Mouse (Mus musculus) heart, adult 2 months (tissue): ENCODE results near the gene B3glct. TPM values are rescaled to one million over a fixed set of nuclear protein-coding genes. Genes with fewer than 3 reads are reported as not detected.
A peak's percentile ranks its signal among the peaks of the same experiment; 100 is the strongest.

Experiments
- DNase-seq, 2 experiments: peaks; one replicate each; pipeline ENCODE4 v3.0.0; 2021
- H3K27ac ChIP-seq: fragments of 200-600 bp; 2 replicates; pipeline ENCODE4 v1.8.1; 2022
- H3K27me3 ChIP-seq: fragments of 200-500 bp; 2 replicates; pipeline ENCODE4 v1.6.1; 2012; ENCODE audit warnings: mild to moderate bottlenecking, low read length, inconsistent platforms, mixed read lengths; ENCODE audit not compliant: control insufficient read depth, insufficient read depth
- H3K36me3 ChIP-seq: fragments of 200-500 bp; 2 replicates; pipeline ENCODE4 v1.6.1; 2012; ENCODE audit warnings: low read length, inconsistent platforms; ENCODE audit not compliant: control insufficient read depth, insufficient read depth
- H3K4me1 ChIP-seq: fragments of 200-500 bp; 2 replicates; pipeline ENCODE4 v1.6.1; 2011; ENCODE audit warnings: low read length; ENCODE audit not compliant: control insufficient read depth, insufficient read depth
- H3K4me3 ChIP-seq: fragments of 200-600 bp; 2 replicates; pipeline ENCODE4 v1.8.1; 2022
- H3K79me2 ChIP-seq: fragments of 200-500 bp; replicated peaks from 2 replicates; pipeline ENCODE4 v1.6.1; 2012; ENCODE audit warnings: mild to moderate bottlenecking, inconsistent platforms, low read length, moderate library complexity, mixed read lengths; ENCODE audit not compliant: control insufficient read depth, insufficient read depth
- H3K9ac ChIP-seq: fragments of 200-500 bp; 2 replicates; pipeline ENCODE4 v1.6.1; 2012; ENCODE audit warnings: low read depth, mild to moderate bottlenecking, control low read depth, inconsistent platforms, low read length, mixed read lengths
- CTCF ChIP-seq: fragments of 200-600 bp; IDR thresholded peaks from 2 replicates; pipeline ENCODE4 v1.8.1; 2022; ENCODE audit warnings: antibody characterized with exemption, mild to moderate bottlenecking, moderate library complexity
- EP300 ChIP-seq: fragments of 200-500 bp; IDR thresholded peaks from 2 replicates; pipeline ENCODE4 v1.6.1; 2011; ENCODE audit warnings: low read depth, low read length, control low read depth; ENCODE audit not compliant: insufficient read depth
- POLR2A ChIP-seq: fragments of 200-500 bp; IDR thresholded peaks from 2 replicates; pipeline ENCODE4 v1.6.1; 2011; ENCODE audit warnings: mild to moderate bottlenecking, low read depth, low read length, control low read depth; ENCODE audit not compliant: insufficient read depth
- WGBS: fragments of 180-500 bp; shearing (Covaris S2); methylation state at CpG from one replicate; pipeline ENCODE4 v1.1.7; 2018; 5-methylcytosine and 5-hydroxymethylcytosine counted together
- intact Hi-C: fragments of 180-260 bp; cut with DNase I; formaldehyde crosslinking; loops from one replicate; pipeline ENCODE4 v1.15.1; 2025
- long read RNA-seq: library from polyadenylated mRNA; stranded (forward); transcript quantifications from one replicate; pipeline ENCODE4 v2.0.0, GENCODE M21; 2021
- polyA plus RNA-seq: library from polyadenylated mRNA; depleted of rRNA; stranded (reverse); fragments of >200 nt; gene quantifications from 2 replicates; pipeline ENCODE4 v1.2.3, GENCODE M21; 2012; rRNA removed
- total RNA-seq, 2 experiments: library from RNA; stranded (reverse); gene quantifications; 2 replicates each; pipeline ENCODE4 v1.2.3; 2021

Gene B3glct
- 1 to 10 TPM; 4.9 to 6.4 TPM for total RNA-seq
- polyA plus RNA-seq: 4.6 and 5.2 TPM in 2 replicates
- long read RNA-seq, full-length matches to known transcripts: 2 of 4 reads
- long read RNA-seq, partial matches to known transcripts: 1 of 4 reads
- long read RNA-seq, other reads (novel, unspliced or antisense): 1 of 4 reads

DNA sequence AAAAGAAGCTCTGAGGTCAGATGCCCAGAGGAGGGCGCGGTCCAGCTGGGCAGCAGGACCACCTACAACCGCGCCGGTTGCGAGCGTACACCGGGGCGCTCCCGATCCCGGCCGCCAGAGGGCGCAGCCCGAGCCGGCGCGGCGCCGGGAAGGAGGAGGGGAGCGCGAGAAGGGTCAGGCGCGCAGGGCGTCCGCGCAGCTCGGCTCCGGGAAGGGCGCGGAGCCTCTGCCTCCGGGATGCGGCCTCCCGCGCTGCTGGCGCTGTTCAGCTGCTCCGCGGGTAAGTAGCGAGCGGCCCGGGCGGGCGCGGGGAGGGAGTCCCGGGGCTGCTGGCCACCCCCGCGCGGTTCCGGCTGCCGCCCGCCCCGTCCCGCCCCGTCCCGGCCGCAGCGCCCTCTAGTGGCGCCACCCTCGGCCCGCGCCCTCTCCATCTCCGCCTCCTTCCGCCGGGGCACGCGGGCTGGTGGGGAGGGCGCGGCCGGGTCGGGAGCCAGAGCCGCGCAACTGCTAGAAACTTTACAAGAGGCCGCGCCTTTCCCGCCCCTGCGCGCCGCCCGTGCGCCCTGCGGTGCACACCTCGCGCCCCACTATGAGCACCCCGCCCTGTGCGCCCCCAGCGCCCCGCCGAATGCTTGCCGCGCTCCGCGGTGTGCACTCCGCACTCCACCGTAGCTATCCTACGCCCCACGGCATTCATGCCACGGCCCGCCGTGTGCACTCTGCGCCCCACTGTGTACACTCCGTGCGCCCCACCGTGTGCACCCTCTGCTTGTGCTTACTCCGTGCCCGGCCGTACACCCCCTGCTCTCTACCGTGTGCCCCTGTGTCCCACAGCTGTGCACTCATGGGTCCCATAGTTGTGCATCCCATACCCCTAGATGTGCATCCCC lies at the start of gene B3glct:
TSS of gene B3glct (plus strand) at position 131 of the 890 bp plus-strand sequence.
- DNase-seq: peak; percentile 91 to 94
- intact Hi-C loops: loop anchor here (2.0 kb wide), 1 partner anchor 42 kb away; the partner anchor contains the start of gene Hsph1
- Histone ChIP-seq H3K79me2 (no peaks in the 10 kb centered on the region), H3K27me3 (no peaks in the 10 kb centered on the region), H3K4me3 (peak within 1 kb of the TSS; percentile 83), H3K36me3 (no peaks in the 10 kb centered on the region), H3K4me1 (peaks cover 4% of the 10 kb centered on the region; the same call in 1 of the 2 replicates), H3K9ac (peak within 1 kb of the TSS; percentile 96), H3K27ac (peak within 1 kb of the TSS; percentile 98)
- 2% methylated on average over 60 of the region's 106 CpGs for WGBS
- peak; percentile 89 for TF ChIP-seq CTCF
- TF ChIP-seq EP300: no peak
- no peak; the same call in 1 of the 2 replicates for TF ChIP-seq POLR2A

DNA sequence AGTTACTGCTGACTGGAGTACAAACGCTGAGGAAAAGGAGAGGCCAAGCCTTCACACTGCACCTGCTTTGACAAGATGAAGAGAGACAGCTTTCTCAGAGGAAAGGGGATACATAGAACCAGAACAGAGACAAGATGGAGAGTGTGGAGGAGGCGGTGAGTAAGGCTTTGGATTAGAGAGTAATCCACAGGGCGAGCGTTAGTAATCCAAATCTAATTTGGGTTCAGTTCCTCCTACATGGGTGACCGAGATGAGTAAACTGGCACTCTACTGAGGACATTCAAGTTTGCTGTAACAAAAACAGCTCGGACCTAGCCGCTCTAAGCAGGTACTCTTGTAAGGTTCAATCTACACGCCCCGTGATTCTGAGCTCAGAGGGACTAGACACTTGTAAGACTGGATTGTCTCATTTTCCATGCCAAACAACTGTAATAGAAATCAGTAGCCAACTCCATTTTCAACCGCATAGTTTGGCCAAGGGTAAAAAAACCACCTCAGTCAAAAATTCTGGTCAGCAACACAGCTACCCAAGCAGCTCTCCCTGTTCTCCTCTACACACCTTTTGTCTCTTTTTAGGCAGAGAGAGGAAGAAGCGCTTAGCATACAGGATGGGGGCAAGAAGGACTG lies 43.5 kb upstream of the B3glct start:
- H3K9ac ChIP-seq: no peak overlapping the region
- peak overlapping the region; percentile 78 for H3K4me3 ChIP-seq

DNA sequence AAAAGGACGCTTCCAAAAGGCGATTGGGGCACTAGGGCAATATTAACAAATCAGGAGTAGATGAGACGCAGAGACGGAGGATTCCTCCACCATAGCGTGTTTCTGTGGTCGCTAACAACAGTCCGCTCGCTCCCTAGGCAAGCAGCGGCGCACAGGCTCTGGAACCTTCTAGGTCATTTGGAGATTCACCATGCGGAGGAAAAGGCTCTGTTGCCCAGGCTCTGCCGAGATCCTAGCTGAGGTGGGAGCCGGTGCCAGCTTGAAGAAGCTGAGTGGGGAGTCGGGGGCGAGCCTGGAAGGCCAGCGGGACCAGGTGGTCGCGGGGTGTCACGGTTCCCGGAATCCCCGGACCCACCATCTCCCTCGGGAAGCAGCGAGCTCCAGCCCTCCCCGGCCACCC lies 42.5 kb upstream of the B3glct start:
- DNase-seq: no peak
- Histone ChIP-seq H3K4me3 (peak overlapping the region; percentile 78), H3K9ac (peak overlapping the region; percentile 84), H3K36me3 (no peaks in the 10 kb centered on the region), H3K27me3 (no peaks in the 10 kb centered on the region), H3K79me2 (no peaks in the 10 kb centered on the region), H3K27ac (peak overlapping the region; percentile 92), H3K4me1 (peaks cover 2% of the 10 kb centered on the region)
- intact Hi-C loops: loop anchor here (10.0 kb wide), 1 partner anchor 451 kb away; the partner anchor contains the start of genes Hmgb1 and Uspl1
- TF ChIP-seq POLR2A (no peak), CTCF (no peak), EP300 (no peak)
- WGBS: 1% methylated on average over 24 of the region's 24 CpGs

More for the DNA sequence above, 43.5 kb upstream of the B3glct start:
- DNase-seq: no peak
- 74% methylated on average over 11 of the region's 11 CpGs for WGBS
- Histone ChIP-seq H3K27ac (no peak overlapping the region), H3K79me2 (no peaks in the 10 kb centered on the region), H3K4me1 (peaks cover 2% of the 10 kb centered on the region), H3K36me3 (0 out of 2 replicates have a peak, but pooled peaks cover 2% of the 10 kb centered on the region), H3K27me3 (no peaks in the 10 kb centered on the region)
- TF ChIP-seq POLR2A: no peak
- TF ChIP-seq CTCF: no peak
- TF ChIP-seq EP300: no peak
- intact Hi-C loops: loop anchor here (10.0 kb wide), 1 partner anchor 450 kb away; the partner anchor contains the start of genes Hmgb1 and Uspl1

DNA sequence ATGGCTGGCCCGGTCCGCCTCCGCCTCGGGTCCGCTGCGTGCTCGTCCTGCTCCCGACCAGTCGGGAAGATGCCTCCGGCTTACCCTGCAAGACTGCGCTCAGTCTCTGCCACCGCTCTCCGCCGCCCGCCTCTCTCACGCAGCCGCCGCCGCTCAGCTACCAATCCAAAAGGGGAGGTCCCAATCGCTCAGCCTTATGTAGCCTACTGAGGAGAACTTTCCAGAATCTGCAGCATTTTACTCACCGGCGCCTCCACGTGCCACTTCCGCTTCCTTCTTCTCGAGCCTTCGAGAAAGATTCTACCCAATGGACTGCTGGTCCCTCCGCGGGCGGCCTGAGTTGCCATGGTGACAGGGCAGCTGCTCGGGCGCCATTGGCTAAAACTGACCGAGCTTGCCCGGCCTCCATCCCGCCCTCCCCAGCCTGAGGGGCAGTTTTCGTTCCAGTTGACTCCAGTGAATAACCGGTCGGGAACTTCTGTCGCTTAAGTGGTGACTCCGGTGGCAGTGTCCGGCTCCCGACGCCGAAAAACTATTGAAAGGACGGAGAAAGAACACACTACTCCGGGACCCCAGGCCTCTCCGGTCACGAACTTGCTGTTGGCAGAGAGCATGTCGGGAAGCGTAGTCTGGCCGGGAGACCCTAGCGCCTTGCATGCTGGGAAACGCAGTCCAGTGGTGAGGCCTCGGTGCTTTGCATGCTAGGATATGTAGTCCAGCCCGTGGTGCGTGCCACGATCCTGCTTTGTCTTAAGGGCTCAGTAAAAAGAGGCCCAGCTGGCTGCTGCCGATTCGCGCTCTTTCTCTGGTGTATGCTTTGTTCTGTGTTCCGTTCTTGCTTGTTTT lies 41.7 kb upstream of the B3glct start, which contains the start of gene Hsph1:
TSS of gene Hsph1 (minus strand) at position 302 of the 846 bp plus-strand sequence.
- Histone ChIP-seq H3K4me1 (peaks cover 2% of the 10 kb centered on the region), H3K27me3 (no peaks in the 10 kb centered on the region), H3K27ac (peak within 1 kb of the TSS; percentile 92), H3K79me2 (no peaks in the 10 kb centered on the region), H3K36me3 (no peaks in the 10 kb centered on the region), H3K4me3 (peak within 1 kb of the TSS; percentile 78), H3K9ac (peak within 1 kb of the TSS; percentile 84)
- intact Hi-C loops: loop anchor here (2.0 to 10.0 kb wide), 2 partner anchors 43 to 451 kb away; partner anchors contain the start of genes B3glct, Hmgb1 and Uspl1
- under 1% methylated on average over 60 of the region's 60 CpGs for WGBS
- peak; percentile 95 to 99 for DNase-seq
- peak; percentile 95; the same call in 1 of the 2 replicates for TF ChIP-seq EP300
- TF ChIP-seq POLR2A: peak; percentile 79
- TF ChIP-seq CTCF: no peak

DNA sequence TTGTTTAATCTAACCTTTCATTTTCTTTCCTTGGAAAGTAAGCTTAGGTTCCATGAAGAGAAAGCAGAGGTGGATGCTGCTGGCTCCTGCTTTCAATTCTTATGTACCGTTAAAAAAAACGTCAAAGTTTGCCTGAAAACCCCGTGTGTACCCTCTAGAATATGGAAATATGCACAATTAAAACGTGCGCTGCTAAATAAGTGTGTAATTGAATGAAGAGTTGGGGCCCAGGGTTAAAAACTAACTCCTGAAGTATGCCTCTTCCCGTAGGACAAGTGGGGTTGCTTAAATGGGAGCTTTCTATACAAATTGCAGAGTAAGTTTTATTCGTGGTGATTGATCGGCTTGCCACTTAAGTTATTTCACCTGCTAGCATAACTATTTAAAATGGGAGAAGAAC lies 40.7 kb upstream of the B3glct start:
- peaks cover 2% of the 10 kb centered on the region for H3K4me1 ChIP-seq
- H3K36me3 ChIP-seq: no peaks in the 10 kb centered on the region
- intact Hi-C loops: loop anchor here (2.0 to 10.0 kb wide), 2 partner anchors 41 to 453 kb away; partner anchors contain the start of genes B3glct, Hmgb1 and Uspl1
- H3K9ac ChIP-seq: no peak overlapping the region
- H3K27me3 ChIP-seq: no peaks in the 10 kb centered on the region
- no peaks in the 10 kb centered on the region for H3K79me2 ChIP-seq
- TF ChIP-seq POLR2A (no peak), CTCF (no peak), EP300 (no peak)
- no peak for DNase-seq
- H3K4me3 ChIP-seq: no peak overlapping the region
- 69% methylated on average over 8 of the region's 8 CpGs for WGBS
- no peak overlapping the region for H3K27ac ChIP-seq
